Mouse (Mus musculus) G1E (cell line): ENCODE measurements around the gene Atic. TPM values are rescaled to one million over a fixed set of nuclear protein-coding genes. Genes with fewer than 3 reads are reported as not detected.

ENCODE experiments used
- ATAC-seq: 2 replicates; pipeline ENCODE4 v1.8.0; 2016; ENCODE audit warnings: mild to moderate bottlenecking; ENCODE audit not compliant: insufficient number of reproducible peaks, poor library complexity, low FRiP score, severe bottlenecking; ENCODE audit errors: extremely low read depth
- DNase-seq: peaks from one replicate; pipeline ENCODE4 v3.0.0; 2012; ENCODE audit warnings: low spot score
- H3K27me3 ChIP-seq: 2 replicates; pipeline ENCODE4 v1.6.1; 2012; ENCODE audit warnings: mild to moderate bottlenecking, low read length, inconsistent platforms; ENCODE audit not compliant: insufficient read depth
- H3K36me3 ChIP-seq: replicated peaks from 2 replicates; pipeline ENCODE3; 2012; ENCODE audit warnings: mild to moderate bottlenecking, inconsistent platforms
- H3K4me1 ChIP-seq: 2 replicates; pipeline ENCODE4 v1.6.1; 2012; ENCODE audit warnings: low read depth, low read length, inconsistent platforms, mixed read lengths; ENCODE audit not compliant: insufficient read depth
- H3K4me3 ChIP-seq: 2 replicates; pipeline ENCODE4 v1.5.1; 2012; ENCODE audit warnings: low read depth, mild to moderate bottlenecking, inconsistent platforms, low read length, moderate library complexity, mixed read lengths
- H3K9me3 ChIP-seq: replicated peaks from 2 replicates; pipeline ENCODE4 v1.6.1; 2012; ENCODE audit warnings: inconsistent platforms
- CTCF ChIP-seq: IDR thresholded peaks from 2 replicates; pipeline ENCODE4 v1.5.1; 2012; ENCODE audit warnings: low read depth, low read length, inconsistent platforms, mixed read lengths
- GATA1 ChIP-seq: IDR thresholded peaks from 2 replicates; pipeline ENCODE4 v1.6.1; 2012; ENCODE audit warnings: borderline replicate concordance, low read length, inconsistent platforms, mixed read lengths
- GATA2 ChIP-seq: IDR thresholded peaks from 2 replicates; pipeline ENCODE4 v1.6.1; 2012; ENCODE audit warnings: low read depth, low read length, inconsistent platforms, borderline replicate concordance
- POLR2AphosphoS5 ChIP-seq: IDR thresholded peaks from 2 replicates; pipeline ENCODE4 v1.6.1; 2012; ENCODE audit warnings: low read depth, low read length, inconsistent platforms; ENCODE audit not compliant: insufficient replicate concordance
- TAL1 ChIP-seq: conservative IDR thresholded peaks from 2 replicates; pipeline ENCODE4 v1.6.1; 2012; ENCODE audit warnings: low read depth, low read length, inconsistent platforms, mixed read lengths
- polyA plus RNA-seq: library from polyadenylated mRNA; stranded (reverse); fragments of >175 nt; gene quantifications from 2 replicates; pipeline ENCODE4 v1.2.3, GENCODE M21; 2012
- total RNA-seq, 2 experiments: library from RNA; stranded (forward) in 1 of 2; stranded (reverse) in 1 of 2; fragments of 200-1000 nt in 1 of 2; fragments of >200 nt in 1 of 2; fragmentation: Nextera tagmentation in 1 of 2; gene quantifications; 2 replicates each; pipeline ENCODE4 v1.2.3; 2014 to 2017

Atic gene
- total and polyA plus RNA-seq, 3 experiments = 47.4 to 254 (median 160) TPM

DNA sequence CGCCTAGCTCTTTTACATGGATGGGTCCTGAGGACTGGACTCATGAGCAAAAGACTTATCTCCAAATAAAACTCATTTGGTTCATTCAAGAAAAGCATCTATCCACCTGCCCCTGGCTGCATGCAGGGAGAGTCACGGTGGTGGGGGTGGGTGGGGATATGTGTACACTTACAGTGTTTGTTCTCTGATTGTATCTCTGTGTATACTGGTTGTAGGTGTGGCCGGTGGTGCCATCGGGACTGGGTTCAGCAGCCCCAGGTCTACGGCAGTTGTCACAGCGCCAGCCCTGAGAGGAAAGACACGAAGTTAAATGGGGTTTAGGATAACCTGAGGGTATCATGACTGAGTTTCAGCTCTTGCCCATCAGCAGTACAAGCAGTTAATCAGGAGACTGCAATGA is 29.7 kb downstream of the Atic start:
- ATAC-seq (no peak), DNase-seq (no peak)
- Histone ChIP-seq H3K36me3 (peaks cover 12% of the 10 kb centered on the region), H3K27me3 (no peaks in the 10 kb centered on the region), H3K4me1 (no peaks in the 10 kb centered on the region), H3K9me3 (no peaks in the 10 kb centered on the region), H3K4me3 (no peak overlapping the region)
- no peak for TF ChIP-seq POLR2AphosphoS5
- TF ChIP-seq GATA1 = no peak
- TF ChIP-seq CTCF = no peak

- H3K36me3 ChIP-seq = no peaks in the 10 kb centered on the region
- H3K4me3 ChIP-seq = no peak overlapping the region
- peaks cover 7% of the 10 kb centered on the region; the same call in 1 of the 2 replicates for H3K27me3 ChIP-seq
- no peak for ATAC-seq
- no peaks in the 10 kb centered on the region for H3K9me3 ChIP-seq
- H3K4me1 ChIP-seq = no peaks in the 10 kb centered on the region
- DNase-seq = no peak
- no peak for TF ChIP-seq POLR2AphosphoS5
- TF ChIP-seq GATA1 = no peak
- no peak for TF ChIP-seq CTCF
- no peak for TF ChIP-seq GATA2
- no peak for TF ChIP-seq TAL1
These were observed 33.1 kb downstream of the Atic start for GRCm38 (mm10) chr1:71590038-71590437.

DNA sequence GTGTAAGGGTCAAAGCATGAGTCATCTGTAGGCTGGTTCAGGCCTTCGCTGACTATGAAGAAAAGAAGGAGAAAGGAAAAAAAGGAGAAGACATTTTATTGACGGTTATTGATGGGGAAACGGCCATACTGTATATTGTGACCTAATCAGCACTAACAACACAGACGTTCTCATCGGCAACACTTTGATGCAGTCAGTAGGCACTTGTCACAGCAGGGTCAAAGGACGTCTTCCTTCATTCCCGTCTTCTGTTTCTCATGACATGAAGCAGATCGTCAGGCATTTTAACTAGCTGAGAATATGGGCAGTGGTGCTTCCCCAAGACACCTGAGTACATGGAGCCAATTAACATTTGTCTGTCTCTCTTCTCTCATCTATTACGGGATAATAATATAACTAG is 36.2 kb downstream of the Atic start:
- no peaks in the 10 kb centered on the region for H3K9me3 ChIP-seq
- H3K36me3 ChIP-seq = no peaks in the 10 kb centered on the region
- TF ChIP-seq CTCF = no peak
- TF ChIP-seq TAL1 = no peak
- no peak for TF ChIP-seq GATA2
- no peak for TF ChIP-seq POLR2AphosphoS5
- TF ChIP-seq GATA1 = no peak
- peaks cover 9% of the 10 kb centered on the region for H3K27me3 ChIP-seq
- H3K4me1 ChIP-seq = no peaks in the 10 kb centered on the region
- ATAC-seq (no peak), DNase-seq (no peak)
- H3K4me3 ChIP-seq = no peak overlapping the region

DNA sequence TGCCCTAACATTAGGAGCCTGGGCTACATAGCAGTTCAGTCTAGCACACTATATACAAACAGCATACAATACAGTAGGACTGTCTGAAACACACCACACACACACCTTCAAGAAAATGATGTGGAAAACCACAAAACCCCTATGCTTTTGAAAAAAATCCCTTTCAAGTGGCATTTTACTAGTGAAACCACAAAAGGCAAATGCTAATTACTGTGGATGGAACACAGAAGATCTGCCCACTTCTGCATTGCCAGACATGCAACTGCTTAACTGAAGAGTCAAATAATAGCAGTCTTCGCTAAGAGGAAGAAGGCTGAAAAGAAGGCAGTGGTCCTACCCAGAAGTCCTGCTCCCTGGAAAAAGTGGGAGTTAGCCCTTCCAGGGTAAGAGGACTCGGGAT is 37.3 kb downstream of the Atic start:
- Histone ChIP-seq H3K4me1 (no peaks in the 10 kb centered on the region), H3K9me3 (no peaks in the 10 kb centered on the region), H3K36me3 (no peaks in the 10 kb centered on the region), H3K27me3 (peaks cover 9% of the 10 kb centered on the region), H3K4me3 (no peak overlapping the region)
- TF ChIP-seq GATA1 (no peak), GATA2 (no peak), TAL1 (no peak)
- DNase-seq (no peak), ATAC-seq (no peak)

DNA sequence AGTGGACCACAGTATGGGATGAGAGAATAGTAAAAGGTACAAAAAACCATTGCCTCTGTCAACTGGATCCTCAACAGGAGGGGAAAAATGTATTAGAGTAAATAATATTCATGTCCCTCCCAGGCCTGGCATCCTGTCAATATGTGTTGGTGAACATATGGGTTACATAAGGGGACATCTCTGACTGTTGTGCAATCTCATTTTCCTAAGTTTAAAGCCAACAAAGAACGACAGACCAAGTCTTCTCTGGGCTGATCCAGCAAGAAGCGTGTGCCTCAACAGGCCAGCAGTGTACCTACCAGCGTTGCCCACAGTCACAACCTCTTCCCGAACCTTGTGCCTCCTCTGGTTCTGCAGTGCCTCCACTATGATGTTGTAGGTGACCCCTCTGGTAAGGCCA is 38.4 kb downstream of the Atic start:
- no peak for ATAC-seq
- H3K27me3 ChIP-seq = peaks cover 12% of the 10 kb centered on the region
- H3K4me1 ChIP-seq = no peaks in the 10 kb centered on the region
- DNase-seq = no peak
- H3K36me3 ChIP-seq = no peaks in the 10 kb centered on the region
- no peaks in the 10 kb centered on the region for H3K9me3 ChIP-seq
- no peak overlapping the region for H3K4me3 ChIP-seq
- TF ChIP-seq GATA1 = no peak
- no peak for TF ChIP-seq POLR2AphosphoS5
- TF ChIP-seq GATA2 = no peak
- TF ChIP-seq CTCF = no peak
- no peak for TF ChIP-seq TAL1

DNA sequence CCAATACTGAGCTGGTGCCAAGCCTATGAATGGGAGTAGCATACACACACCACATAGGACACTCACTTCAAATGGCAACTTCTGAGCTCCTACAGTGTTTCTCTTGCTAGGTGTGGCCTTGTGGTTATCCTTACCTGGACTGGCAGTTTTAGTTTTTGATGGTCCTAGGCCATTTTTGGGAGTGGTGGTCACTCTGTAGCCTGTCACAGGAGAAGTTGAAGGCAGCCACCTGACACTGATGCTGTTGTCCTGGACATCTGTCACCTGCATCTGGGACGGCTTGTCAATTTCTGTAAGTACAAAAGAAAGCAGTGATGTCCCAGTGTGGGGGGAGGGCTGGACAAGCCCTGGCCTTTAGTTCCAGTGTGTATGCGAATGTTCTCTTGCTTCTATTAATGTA is 48.8 kb downstream of the Atic start:
- H3K9me3 ChIP-seq = no peaks in the 10 kb centered on the region
- H3K27me3 ChIP-seq = peaks cover 2% of the 10 kb centered on the region; the same call in 1 of the 2 replicates
- no peak for TF ChIP-seq TAL1
- no peak overlapping the region for H3K4me3 ChIP-seq
- H3K4me1 ChIP-seq = no peaks in the 10 kb centered on the region
- DNase-seq (no peak), ATAC-seq (no peak)
- H3K36me3 ChIP-seq = no peaks in the 10 kb centered on the region

GRCm38 (mm10) chr1:71606600-71607325 is 49.8 kb downstream of the Atic start:
- ATAC-seq (no peak), DNase-seq (no peak)
- Histone ChIP-seq H3K4me3 (no peak overlapping the region), H3K9me3 (no peaks in the 10 kb centered on the region), H3K36me3 (no peaks in the 10 kb centered on the region), H3K4me1 (no peaks in the 10 kb centered on the region), H3K27me3 (peaks cover 2% of the 10 kb centered on the region; the same call in 1 of the 2 replicates)
- TF ChIP-seq TAL1 (no peak), CTCF (no peak), GATA1 (no peak), GATA2 (no peak), POLR2AphosphoS5 (no peak)
